Mouse (Mus musculus) left cerebral cortex, adult 2 months (tissue): ENCODE measurements around the gene Fam169b. TPM values are rescaled to one million over a fixed set of nuclear protein-coding genes. Genes with fewer than 3 reads are reported as not detected.
"Not testable (repeated sequence)": the region's sequence is repeated elsewhere in the genome, so short reads cannot be mapped to it uniquely, and the experiment has no call there.

Experiments used
- DNase-seq, 2 experiments: peaks; one replicate each; pipeline ENCODE4 v3.0.0; 2021 to 2022; ENCODE audit warnings: low spot score in 2 of 2, mixed read lengths in 1 of 2; ENCODE audit errors: extremely low spot score in 1 of 2
- H3K27ac ChIP-seq: fragments of 200-600 bp; 2 replicates; pipeline ENCODE4 v1.8.1; 2022
- H3K4me3 ChIP-seq: fragments of 200-600 bp; 2 replicates; pipeline ENCODE4 v1.8.1; 2022
- CTCF ChIP-seq: fragments of 200-600 bp; IDR thresholded peaks from 2 replicates; pipeline ENCODE4 v1.8.1; 2022; ENCODE audit warnings: antibody characterized with exemption, mild to moderate bottlenecking, moderate library complexity
- intact Hi-C: fragments of 180-260 bp; cut with DNase I; formaldehyde crosslinking; loops from one replicate; pipeline ENCODE4 v1.15.1; 2025
- total RNA-seq, 2 experiments: library from RNA; stranded (reverse); gene quantifications; 2 replicates each; pipeline ENCODE4 v1.2.3; 2021

The Fam169b gene
- total RNA-seq, 2 experiments from 2014 or later, result 0.63 to 1.4 TPM

GRCm38 (mm10) chr7:68279481-68279880 is 5.8 kb downstream of the Fam169b start:
- intact Hi-C loops, result no loop called here
- TF ChIP-seq CTCF, result no peak
- no peak for DNase-seq

GRCm38 (mm10) chr7:68280352-68280869 is 6.8 kb downstream of the Fam169b start:
- Histone ChIP-seq H3K4me3 (no peak overlapping the region), H3K27ac (no peak overlapping the region)
- intact Hi-C loops, result no loop called here
- TF ChIP-seq CTCF, result no peak
- DNase-seq, result no peak

More at GRCm38 (mm10) chr7:68279481-68279880, 5.8 kb downstream of the Fam169b start:
- no peak overlapping the region for H3K27ac ChIP-seq
- H3K4me3 ChIP-seq, result no peak overlapping the region

GRCm38 (mm10) chr7:68281341-68281740 is 7.7 kb downstream of the Fam169b start:
- TF ChIP-seq CTCF, result no peak
- intact Hi-C loops, result no loop called here
- H3K27ac ChIP-seq, result no peak overlapping the region
- H3K4me3 ChIP-seq, result no peak overlapping the region
- DNase-seq, result no peak

GRCm38 (mm10) chr7:68282304-68283132 is 8.9 kb downstream of the Fam169b start:
- no peak for TF ChIP-seq CTCF
- intact Hi-C loops, result no loop called here
- H3K27ac ChIP-seq, result no peak overlapping the region
- no peak overlapping the region for H3K4me3 ChIP-seq
- DNase-seq, result no peak

GRCm38 (mm10) chr7:68283133-68283520 is 9.5 kb downstream of the Fam169b start:
- DNase-seq, intact Hi-C loops, H3K4me3 ChIP-seq, H3K27ac ChIP-seq: not testable (repeated sequence)

GRCm38 (mm10) chr7:68283776-68284175 is 10.1 kb downstream of the Fam169b start:
- no peak for DNase-seq
- TF ChIP-seq CTCF, result no peak
- no peak overlapping the region for H3K27ac ChIP-seq
- intact Hi-C loops, result no loop called here
- no peak overlapping the region for H3K4me3 ChIP-seq

- Histone ChIP-seq H3K4me3 (no peak overlapping the region), H3K27ac (no peak overlapping the region)
- TF ChIP-seq CTCF, result no peak
- intact Hi-C loops, result no loop called here
- no peak for DNase-seq
These were observed 12.2 kb downstream of the Fam169b start for GRCm38 (mm10) chr7:68285851-68286298.

GRCm38 (mm10) chr7:68286526-68287481 is 13.2 kb downstream of the Fam169b start:
- DNase-seq, result no peak
- H3K4me3 ChIP-seq, result no peak overlapping the region
- intact Hi-C loops, result no loop called here
- TF ChIP-seq CTCF, result no peak
- no peak overlapping the region for H3K27ac ChIP-seq

- Histone ChIP-seq H3K4me3 (no peak overlapping the region), H3K27ac (no peak overlapping the region)
- DNase-seq, result no peak
- intact Hi-C loops, result no loop called here
- no peak for TF ChIP-seq CTCF
These were observed 13.9 kb downstream of the Fam169b start for GRCm38 (mm10) chr7:68287582-68287981.

- H3K4me3 ChIP-seq, DNase-seq, intact Hi-C loops, H3K27ac ChIP-seq: not testable (repeated sequence)
These were observed 14.4 kb downstream of the Fam169b start for GRCm38 (mm10) chr7:68288000-68288399.

- intact Hi-C loops, result no loop called here
These were observed 15.4 kb downstream of the Fam169b start for GRCm38 (mm10) chr7:68289081-68289480.

GRCm38 (mm10) chr7:68291603-68292002 is 18.0 kb downstream of the Fam169b start:
- intact Hi-C loops, result no loop called here
- no peak for TF ChIP-seq CTCF
- Histone ChIP-seq H3K4me3 (no peak overlapping the region), H3K27ac (no peak overlapping the region)
- DNase-seq, result no peak

More at GRCm38 (mm10) chr7:68289081-68289480, 15.4 kb downstream of the Fam169b start:
- no peak for DNase-seq
- Histone ChIP-seq H3K27ac (no peak overlapping the region), H3K4me3 (no peak overlapping the region)
- no peak for TF ChIP-seq CTCF
